Mouse (Mus musculus): Measurements from ENCODE around the gene Casp14.

Casp14 gene

GRCm38 (mm10) chr10:78718056-78718455 lies at the start of gene Casp14:
Casp14 (minus strand) TSS chr10:78718294.
- in situ Hi-C loops (cut with MboI, MseI) = loop anchor here in 1 of 2 experiments (5.0 kb wide), 1 partner anchor 74 kb away; no protein-coding TSS in a partner anchor

GRCm38 (mm10) chr10:78765570-78765969 lies 47.5 kb upstream of the Casp14 start:
- in situ Hi-C loops (cut with MboI, MseI) = no loop called here

GRCm38 (mm10) chr10:78756021-78756420 lies 37.9 kb upstream of the Casp14 start:
- in situ Hi-C loops (cut with MboI, MseI) = no loop called here

- in situ Hi-C loops (cut with MboI, MseI) = loop anchor here (5.0 kb wide), 2 partner anchors 365 to 370 kb away; no protein-coding TSS in a partner anchor
Measured at GRCm38 (mm10) chr10:78752452-78753191, 34.5 kb upstream of the Casp14 start, which contains the start of gene Ccdc105. Ccdc105 (minus strand) TSS chr10:78753065.

- in situ Hi-C loops (cut with MboI, MseI) = loop anchor here in 1 of 2 experiments (5.0 to 10.0 kb wide), 2 partner anchors 224 to 753 kb away; no protein-coding TSS in a partner anchor
Measured at GRCm38 (mm10) chr10:78748946-78749345, 30.9 kb upstream of the Casp14 start.

GRCm38 (mm10) chr10:78748161-78748560 lies 30.1 kb upstream of the Casp14 start:
- in situ Hi-C loops (cut with MboI, MseI) = loop anchor here in 1 of 2 experiments (5.0 to 10.0 kb wide), 2 partner anchors 223 to 754 kb away; no protein-coding TSS in a partner anchor

GRCm38 (mm10) chr10:78747035-78747721 lies 29.1 kb upstream of the Casp14 start:
- in situ Hi-C loops (cut with MboI, MseI) = loop anchor here in 1 of 2 experiments (5.0 to 10.0 kb wide), 2 partner anchors 222 to 755 kb away; no protein-coding TSS in a partner anchor

- in situ Hi-C loops (cut with MboI, MseI) = loop anchor here in 1 of 2 experiments (5.0 to 10.0 kb wide), 2 partner anchors 221 to 757 kb away; no protein-coding TSS in a partner anchor
Measured at GRCm38 (mm10) chr10:78745453-78746232, 27.5 kb upstream of the Casp14 start.

GRCm38 (mm10) chr10:78743721-78744120 lies 25.6 kb upstream of the Casp14 start:
- in situ Hi-C loops (cut with MboI, MseI) = loop anchor here in 1 of 2 experiments (10.0 kb wide), 1 partner anchor 219 kb away; no protein-coding TSS in a partner anchor

- in situ Hi-C loops (cut with MboI, MseI) = loop anchor here in 1 of 2 experiments (10.0 kb wide), 1 partner anchor 215 kb away; no protein-coding TSS in a partner anchor
Measured at GRCm38 (mm10) chr10:78739821-78740220, 21.7 kb upstream of the Casp14 start.

- in situ Hi-C loops (cut with MboI, MseI) = no loop called here
Measured at GRCm38 (mm10) chr10:78727876-78728275, 9.8 kb upstream of the Casp14 start.

- in situ Hi-C loops (cut with MboI, MseI) = no loop called here
Measured at GRCm38 (mm10) chr10:78727035-78727434, 8.9 kb upstream of the Casp14 start.

- in situ Hi-C loops (cut with MboI, MseI) = no loop called here
Measured at GRCm38 (mm10) chr10:78723416-78723815, 5.3 kb upstream of the Casp14 start.

- in situ Hi-C loops (cut with MboI, MseI) = no loop called here
Measured at GRCm38 (mm10) chr10:78722654-78723053, 4.6 kb upstream of the Casp14 start.

GRCm38 (mm10) chr10:78722036-78722435 lies 3.9 kb upstream of the Casp14 start:
- in situ Hi-C loops (cut with MboI, MseI) = no loop called here

GRCm38 (mm10) chr10:78716231-78716630 lies 1.9 kb downstream of the Casp14 start:
- in situ Hi-C loops (cut with MboI, MseI) = loop anchor here in 1 of 2 experiments (5.0 kb wide), 1 partner anchor 76 kb away; no protein-coding TSS in a partner anchor

- in situ Hi-C loops (cut with MboI, MseI) = loop anchor here in 1 of 2 experiments (5.0 kb wide), 1 partner anchor 77 kb away; no protein-coding TSS in a partner anchor
Measured at GRCm38 (mm10) chr10:78715156-78715555, 2.9 kb downstream of the Casp14 start.

GRCm38 (mm10) chr10:78714129-78714528 lies 4.0 kb downstream of the Casp14 start:
- in situ Hi-C loops (cut with MboI, MseI) = no loop called here

GRCm38 (mm10) chr10:78710706-78711105 lies 7.4 kb downstream of the Casp14 start:
- in situ Hi-C loops (cut with MboI, MseI) = no loop called here

- in situ Hi-C loops (cut with MboI, MseI) = no loop called here
Measured at GRCm38 (mm10) chr10:78700881-78701280, 17.2 kb downstream of the Casp14 start.

- in situ Hi-C loops (cut with MboI, MseI) = no loop called here
Measured at GRCm38 (mm10) chr10:78689973-78690372, 28.1 kb downstream of the Casp14 start.

All from T-helper 17 cell (primary cell).